Mouse (Mus musculus): ENCODE results near the gene Ttbk2.

DNA sequence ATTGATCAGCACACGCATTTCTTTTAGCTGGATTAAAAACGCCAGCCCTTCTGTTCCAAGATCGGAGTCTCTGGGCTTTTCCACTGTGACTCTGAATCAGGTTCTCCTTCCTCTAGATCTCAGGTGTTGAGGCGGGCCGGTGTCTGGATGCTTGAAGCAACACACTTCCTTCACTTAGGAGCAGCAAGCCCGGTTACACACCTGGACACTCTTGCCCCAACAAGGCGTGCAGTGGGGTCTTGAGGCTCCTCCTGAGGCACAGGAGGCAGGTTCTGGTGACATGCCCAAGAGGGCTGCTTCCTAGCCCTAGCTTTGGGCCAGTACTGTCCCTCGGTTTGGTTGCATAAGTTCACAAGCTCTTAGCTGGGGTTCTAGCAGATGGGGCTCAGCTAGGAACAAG lies 131.9 kb downstream of the Ttbk2 start:
- TF ChIP-seq POLR2A (IDR thresholded peaks at IDR 0.05; ENCODE audit: borderline replicate concordance, extremely low read depth, low read depth, low read length) (no peak), CTCF (IDR thresholded peaks at IDR 0.05; ENCODE audit: insufficient read depth, low read length) (no peak)

All from lung, adult 2 months (tissue).